Mouse (Mus musculus): ENCODE data around the gene Gm21969. TPM values are rescaled to one million over a fixed set of nuclear protein-coding genes. Genes with fewer than 3 reads are reported as not detected.

The Gm21969 gene
- total RNA-seq, 2 experiments from 2014 or later, result not detected

- no peak for DNase-seq (ENCODE audit: low spot score in 2 of 2)
Measured at GRCm38 (mm10) chr4:139650086-139650743, 47.2 kb downstream of the Gm21969 start.

GRCm38 (mm10) chr4:139650907-139651306, 47.9 kb downstream of the Gm21969 start:
- no peak for DNase-seq (ENCODE audit: low spot score in 2 of 2)

- DNase-seq (ENCODE audit: low spot score in 2 of 2), result no peak
Measured at GRCm38 (mm10) chr4:139653238-139653637, 50.3 kb downstream of the Gm21969 start, which contains the start of gene Tas1r2. Gene Tas1r2 (plus strand): TSS chr4:139653538.

GRCm38 (mm10) chr4:139661897-139662296, 58.9 kb downstream of the Gm21969 start:
- no peak for DNase-seq (ENCODE audit: low spot score in 2 of 2)

- DNase-seq (ENCODE audit: low spot score in 2 of 2), result no peak
Measured at GRCm38 (mm10) chr4:139667632-139668031, 64.6 kb downstream of the Gm21969 start.

GRCm38 (mm10) chr4:139669847-139670246, 66.9 kb downstream of the Gm21969 start:
- DNase-seq (ENCODE audit: low spot score in 2 of 2), result peak in 1 of 2 experiments; percentile 11

GRCm38 (mm10) chr4:139675696-139676095, 72.7 kb downstream of the Gm21969 start:
- no peak for DNase-seq (ENCODE audit: low spot score in 2 of 2)

GRCm38 (mm10) chr4:139683728-139684638, 81.0 kb downstream of the Gm21969 start:
- DNase-seq (ENCODE audit: low spot score in 2 of 2), result peak in 1 of 2 experiments; percentile 49

GRCm38 (mm10) chr4:139684639-139685017, 81.6 kb downstream of the Gm21969 start:
- DNase-seq (ENCODE audit: low spot score in 2 of 2), result peak; percentile 13 to 49

GRCm38 (mm10) chr4:139688058-139688457, 85.1 kb downstream of the Gm21969 start:
- DNase-seq (ENCODE audit: low spot score in 2 of 2), result no peak

- no peak for DNase-seq (ENCODE audit: low spot score in 2 of 2)
Measured at GRCm38 (mm10) chr4:139689627-139690269, 86.8 kb downstream of the Gm21969 start.

GRCm38 (mm10) chr4:139693315-139693714, 90.3 kb downstream of the Gm21969 start:
- no peak for DNase-seq (ENCODE audit: low spot score in 2 of 2)

GRCm38 (mm10) chr4:139697755-139698154, 94.8 kb downstream of the Gm21969 start:
- no peak for DNase-seq (ENCODE audit: low spot score in 2 of 2)

GRCm38 (mm10) chr4:139698602-139699001, 95.6 kb downstream of the Gm21969 start:
- no peak for DNase-seq (ENCODE audit: low spot score in 2 of 2)

GRCm38 (mm10) chr4:139702914-139703313, 99.9 kb downstream of the Gm21969 start:
- no peak for DNase-seq (ENCODE audit: low spot score in 2 of 2)

- no peak for DNase-seq (ENCODE audit: low spot score in 2 of 2)
Measured at GRCm38 (mm10) chr4:139703468-139703867, 100.5 kb downstream of the Gm21969 start.

GRCm38 (mm10) chr4:139705986-139706385, 103.0 kb downstream of the Gm21969 start:
- DNase-seq (ENCODE audit: low spot score in 2 of 2), result no peak

GRCm38 (mm10) chr4:139710467-139711334, 107.7 kb downstream of the Gm21969 start:
- DNase-seq (ENCODE audit: low spot score in 2 of 2), result no peak

Measured in adrenal gland, postnatal 4 days (tissue).